Mouse (Mus musculus): ENCODE data around the gene Disp1. TPM values are rescaled to one million over a fixed set of nuclear protein-coding genes. Genes with fewer than 3 reads are reported as not detected.

Gene Disp1
- polyA plus RNA-seq, 1 experiment from 2014 or later = 9.1 TPM

GRCm38 (mm10) chr1:183141329-183141728, 80.0 kb downstream of the Disp1 start:
- H3K4me1 ChIP-seq (ENCODE audit: control insufficient read depth, insufficient read depth, low read length) = peaks cover 21% of the 10 kb centered on the region
- DNase-seq = no peak
- no peak overlapping the region for H3K27ac ChIP-seq (replicated peaks; ENCODE audit: low read depth, low read length)
- H3K27me3 ChIP-seq (ENCODE audit: control insufficient read depth, insufficient read depth, low read length) = no peaks in the 10 kb centered on the region
- no peak overlapping the region for H3K9ac ChIP-seq (replicated peaks; ENCODE audit: low read length)
- no peaks in the 10 kb centered on the region for H3K9me3 ChIP-seq (ENCODE audit: control insufficient read depth, low read length)
- no peaks in the 10 kb centered on the region for H3K36me3 ChIP-seq (ENCODE audit: control insufficient read depth, insufficient read depth, low read length)
- no peak for ATAC-seq (ENCODE audit: low FRiP score, low TSS enrichment)
- WGBS = 44% methylated on average over 2 of the region's 2 CpGs
- H3K4me2 ChIP-seq (ENCODE audit: low read length) = no peak overlapping the region
- no peak overlapping the region for H3K4me3 ChIP-seq (replicated peaks; ENCODE audit: low read depth, low read length)

GRCm38 (mm10) chr1:183140511-183141268, 80.6 kb downstream of the Disp1 start:
- ATAC-seq (ENCODE audit: low FRiP score, low TSS enrichment) (no peak), DNase-seq (no peak)
- Histone ChIP-seq H3K4me1 (ENCODE audit: control insufficient read depth, insufficient read depth, low read length) (peaks cover 21% of the 10 kb centered on the region), H3K9me3 (ENCODE audit: control insufficient read depth, low read length) (no peaks in the 10 kb centered on the region), H3K27ac (replicated peaks; ENCODE audit: low read depth, low read length) (0 out of 2 replicates have a peak overlapping the region, but pooled peaks have one; percentile 37), H3K36me3 (ENCODE audit: control insufficient read depth, insufficient read depth, low read length) (no peaks in the 10 kb centered on the region), H3K4me2 (ENCODE audit: low read length) (no peak overlapping the region), H3K9ac (replicated peaks; ENCODE audit: low read length) (no peak overlapping the region), H3K4me3 (replicated peaks; ENCODE audit: low read depth, low read length) (no peak overlapping the region), H3K27me3 (ENCODE audit: control insufficient read depth, insufficient read depth, low read length) (no peaks in the 10 kb centered on the region)
- WGBS = 49% methylated on average over 12 of the region's 12 CpGs

- H3K4me1 ChIP-seq (ENCODE audit: control insufficient read depth, insufficient read depth, low read length) = peaks cover 19% of the 10 kb centered on the region
- peaks cover 4% of the 10 kb centered on the region; the same call in 1 of the 2 replicates for H3K36me3 ChIP-seq (ENCODE audit: control insufficient read depth, insufficient read depth, low read length)
- 53% methylated on average over 4 of the region's 4 CpGs for WGBS
- DNase-seq = no peak
- H3K4me3 ChIP-seq (replicated peaks; ENCODE audit: low read depth, low read length) = no peak overlapping the region
- H3K9ac ChIP-seq (replicated peaks; ENCODE audit: low read length) = no peak overlapping the region
- ATAC-seq (ENCODE audit: low FRiP score, low TSS enrichment) = no peak
- no peaks in the 10 kb centered on the region for H3K9me3 ChIP-seq (ENCODE audit: control insufficient read depth, low read length)
- H3K4me2 ChIP-seq (ENCODE audit: low read length) = no peak overlapping the region
- H3K27ac ChIP-seq (replicated peaks; ENCODE audit: low read depth, low read length) = no peak overlapping the region
- no peaks in the 10 kb centered on the region for H3K27me3 ChIP-seq (ENCODE audit: control insufficient read depth, insufficient read depth, low read length)
Observed at GRCm38 (mm10) chr1:183138088-183138487, 83.2 kb downstream of the Disp1 start.

- Histone ChIP-seq H3K27ac (replicated peaks; ENCODE audit: low read depth, low read length) (no peak overlapping the region), H3K9me3 (ENCODE audit: control insufficient read depth, low read length) (no peaks in the 10 kb centered on the region), H3K4me3 (replicated peaks; ENCODE audit: low read depth, low read length) (no peak overlapping the region), H3K9ac (replicated peaks; ENCODE audit: low read length) (no peak overlapping the region), H3K4me2 (ENCODE audit: low read length) (no peak overlapping the region), H3K36me3 (ENCODE audit: control insufficient read depth, insufficient read depth, low read length) (peaks cover 4% of the 10 kb centered on the region; the same call in 1 of the 2 replicates), H3K27me3 (ENCODE audit: control insufficient read depth, insufficient read depth, low read length) (no peaks in the 10 kb centered on the region), H3K4me1 (ENCODE audit: control insufficient read depth, insufficient read depth, low read length) (no peaks in the 10 kb centered on the region)
- 90% methylated on average over 4 of the region's 4 CpGs for WGBS
- no peak for DNase-seq
- no peak for ATAC-seq (ENCODE audit: low FRiP score, low TSS enrichment)
Observed at GRCm38 (mm10) chr1:183134427-183134826, 86.9 kb downstream of the Disp1 start.

GRCm38 (mm10) chr1:183133440-183133839, 87.9 kb downstream of the Disp1 start:
- Histone ChIP-seq H3K27me3 (ENCODE audit: control insufficient read depth, insufficient read depth, low read length) (no peaks in the 10 kb centered on the region), H3K4me2 (ENCODE audit: low read length) (no peak overlapping the region), H3K4me3 (replicated peaks; ENCODE audit: low read depth, low read length) (no peak overlapping the region), H3K9ac (replicated peaks; ENCODE audit: low read length) (no peak overlapping the region), H3K27ac (replicated peaks; ENCODE audit: low read depth, low read length) (no peak overlapping the region), H3K4me1 (ENCODE audit: control insufficient read depth, insufficient read depth, low read length) (no peaks in the 10 kb centered on the region), H3K9me3 (ENCODE audit: control insufficient read depth, low read length) (no peaks in the 10 kb centered on the region), H3K36me3 (ENCODE audit: control insufficient read depth, insufficient read depth, low read length) (peaks cover 4% of the 10 kb centered on the region; the same call in 1 of the 2 replicates)
- DNase-seq (no peak), ATAC-seq (ENCODE audit: low FRiP score, low TSS enrichment) (no peak)
- WGBS = 86% methylated on average over 3 of the region's 3 CpGs

- H3K36me3 ChIP-seq (ENCODE audit: control insufficient read depth, insufficient read depth, low read length) = no peaks in the 10 kb centered on the region
- no peak overlapping the region for H3K27ac ChIP-seq (replicated peaks; ENCODE audit: low read depth, low read length)
- no peaks in the 10 kb centered on the region for H3K27me3 ChIP-seq (ENCODE audit: control insufficient read depth, insufficient read depth, low read length)
- ATAC-seq (ENCODE audit: low FRiP score, low TSS enrichment) (no peak), DNase-seq (no peak)
- no peaks in the 10 kb centered on the region for H3K9me3 ChIP-seq (ENCODE audit: control insufficient read depth, low read length)
- no peak overlapping the region for H3K4me3 ChIP-seq (replicated peaks; ENCODE audit: low read depth, low read length)
- no peaks in the 10 kb centered on the region for H3K4me1 ChIP-seq (ENCODE audit: control insufficient read depth, insufficient read depth, low read length)
- no peak overlapping the region for H3K9ac ChIP-seq (replicated peaks; ENCODE audit: low read length)
- 87% methylated on average over 4 of the region's 4 CpGs for WGBS
- H3K4me2 ChIP-seq (ENCODE audit: low read length) = no peak overlapping the region
Observed at GRCm38 (mm10) chr1:183127246-183127645, 94.1 kb downstream of the Disp1 start.

GRCm38 (mm10) chr1:183123725-183124124, 97.6 kb downstream of the Disp1 start:
- Histone ChIP-seq H3K36me3 (ENCODE audit: control insufficient read depth, insufficient read depth, low read length) (no peaks in the 10 kb centered on the region), H3K27me3 (ENCODE audit: control insufficient read depth, insufficient read depth, low read length) (no peaks in the 10 kb centered on the region), H3K4me1 (ENCODE audit: control insufficient read depth, insufficient read depth, low read length) (0 out of 2 replicates have a peak, but pooled peaks cover 1% of the 10 kb centered on the region), H3K27ac (replicated peaks; ENCODE audit: low read depth, low read length) (no peak overlapping the region), H3K4me2 (ENCODE audit: low read length) (no peak overlapping the region), H3K9me3 (ENCODE audit: control insufficient read depth, low read length) (no peaks in the 10 kb centered on the region), H3K4me3 (replicated peaks; ENCODE audit: low read depth, low read length) (no peak overlapping the region), H3K9ac (replicated peaks; ENCODE audit: low read length) (no peak overlapping the region)
- WGBS = 73% methylated on average over 3 of the region's 3 CpGs
- DNase-seq (no peak), ATAC-seq (ENCODE audit: low FRiP score, low TSS enrichment) (no peak)

- DNase-seq (no peak), ATAC-seq (ENCODE audit: low FRiP score, low TSS enrichment) (no peak)
- H3K9me3 ChIP-seq (ENCODE audit: control insufficient read depth, low read length) = no peaks in the 10 kb centered on the region
- H3K27me3 ChIP-seq (ENCODE audit: control insufficient read depth, insufficient read depth, low read length) = no peaks in the 10 kb centered on the region
- H3K4me2 ChIP-seq (ENCODE audit: low read length) = no peak overlapping the region
- H3K27ac ChIP-seq (replicated peaks; ENCODE audit: low read depth, low read length) = no peak overlapping the region
- no peak overlapping the region for H3K9ac ChIP-seq (replicated peaks; ENCODE audit: low read length)
- WGBS = 89% methylated on average over 12 of the region's 12 CpGs
- H3K4me3 ChIP-seq (replicated peaks; ENCODE audit: low read depth, low read length) = no peak overlapping the region
- peaks cover 18% of the 10 kb centered on the region for H3K4me1 ChIP-seq (ENCODE audit: control insufficient read depth, insufficient read depth, low read length)
- no peaks in the 10 kb centered on the region for H3K36me3 ChIP-seq (ENCODE audit: control insufficient read depth, insufficient read depth, low read length)
Observed at GRCm38 (mm10) chr1:183120341-183120923, 100.9 kb downstream of the Disp1 start.
